Mouse (Mus musculus) heart, postnatal 36 days (tissue): ENCODE measurements around the gene Zfp207. TPM values are rescaled to one million over a fixed set of nuclear protein-coding genes. Genes with fewer than 3 reads are reported as not detected.
"Not testable (repeated sequence)": the region's sequence is repeated elsewhere in the genome, so short reads cannot be mapped to it uniquely, and the experiment has no call there.

Experiments
- DNase-seq, 2 experiments: peaks; one replicate each; pipeline ENCODE4 v3.0.0; 2021 to 2022
- intact Hi-C: fragments of 180-260 bp; cut with DNase I; formaldehyde crosslinking; loops from one replicate; pipeline ENCODE4 v1.15.1; 2025
- total RNA-seq, 2 experiments: library from RNA; stranded (reverse); gene quantifications; 2 replicates each; pipeline ENCODE4 v1.2.3; 2021

Zfp207 gene
- total RNA-seq = 10 to 100 TPM; 64.0 to 74.5 TPM

DNA sequence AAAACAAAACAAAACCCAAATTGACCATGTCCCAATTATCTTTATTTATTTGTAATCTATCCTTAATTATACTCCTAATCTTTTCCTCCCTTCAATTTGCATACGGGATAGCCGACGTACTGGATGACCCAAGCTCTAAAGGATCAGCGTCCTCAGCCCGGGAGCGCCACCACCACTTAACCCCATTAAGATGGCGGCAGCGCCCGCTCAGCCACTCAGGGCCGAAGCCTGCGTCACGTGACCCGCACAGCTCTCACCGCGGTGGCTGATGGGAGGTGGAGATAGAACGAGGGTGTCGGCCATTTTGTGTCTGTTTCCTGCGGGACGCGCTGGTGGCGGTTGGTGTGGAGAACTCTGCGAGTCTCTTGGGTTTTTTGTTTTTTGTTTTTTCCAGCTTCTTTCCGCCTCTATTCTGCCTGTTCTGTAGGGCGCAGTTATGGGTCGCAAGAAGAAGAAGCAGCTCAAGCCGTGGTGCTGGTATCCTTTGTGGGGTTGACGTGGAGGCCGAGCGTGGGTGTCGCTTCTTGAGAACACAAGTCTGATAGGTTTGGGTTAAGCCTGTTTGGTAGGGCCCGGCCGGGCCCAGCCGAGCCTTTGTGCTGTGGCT lies at the start of gene Zfp207:
Zfp207 (plus strand) TSS at position 261 of the 607 bp plus-strand sequence.
- intact Hi-C loops = loop anchor here (5.0 kb wide), 1 partner anchor 176 kb away; the partner anchor contains the start of gene Rhot1
- DNase-seq = peak; percentile 96 to 97

DNA sequence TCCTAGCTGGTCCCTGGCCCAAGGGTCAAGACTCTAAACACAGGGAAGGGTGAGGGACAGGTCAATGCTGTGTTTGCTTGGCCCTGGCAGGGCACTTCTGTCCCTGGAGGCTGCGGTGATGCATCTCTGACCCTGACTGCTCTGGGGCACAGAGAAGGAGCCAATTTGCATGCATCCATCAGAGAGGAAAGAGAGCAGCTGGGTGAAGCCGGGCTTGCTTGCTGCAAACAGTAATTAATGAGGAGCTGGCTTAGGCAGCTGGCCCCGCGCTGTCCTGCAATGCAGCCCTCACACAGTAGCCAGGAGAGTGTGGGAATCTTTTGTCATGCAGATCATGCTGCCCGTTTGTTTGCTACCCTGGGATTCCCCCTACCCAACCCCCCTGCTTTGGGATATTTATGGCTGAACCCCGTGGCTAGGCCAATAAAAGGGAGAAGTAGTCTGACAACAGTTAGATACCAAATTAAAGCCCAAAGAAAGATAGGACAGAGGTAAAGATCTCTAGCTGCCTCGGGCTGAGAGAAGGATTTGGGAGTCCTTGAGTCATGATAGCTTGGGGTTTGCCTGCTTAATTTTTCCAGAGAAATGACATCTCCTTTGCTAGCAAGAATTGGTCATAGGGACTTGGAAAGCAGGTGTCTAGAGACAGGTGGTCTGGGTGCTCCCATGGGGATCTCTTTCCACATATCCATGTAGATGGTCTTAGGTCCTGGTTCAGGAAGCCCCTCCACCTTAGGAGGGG lies 47.3 kb upstream of the Zfp207 start:
- DNase-seq = no peak
- intact Hi-C loops = no loop called here

DNA sequence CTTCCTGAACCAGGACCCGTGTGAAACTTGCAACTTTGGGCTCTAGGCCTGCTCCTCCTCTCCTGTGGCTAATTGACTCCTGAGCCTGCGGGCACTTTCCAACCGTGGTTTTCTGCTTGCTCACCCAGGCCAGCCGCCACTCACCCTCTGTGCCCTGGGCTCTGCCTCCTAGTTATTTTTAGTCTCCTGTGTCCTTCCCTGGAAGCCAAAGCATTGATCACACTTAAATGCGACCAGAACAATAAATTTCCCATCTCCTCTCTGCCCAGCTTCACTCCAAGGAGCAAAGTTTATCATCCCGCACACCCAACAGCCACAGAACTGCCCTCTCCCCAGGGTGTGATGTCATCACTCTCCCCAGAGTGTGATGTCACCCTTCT lies 46.7 kb upstream of the Zfp207 start:
- intact Hi-C loops = no loop called here
- peak; percentile 9 to 11 for DNase-seq

DNA sequence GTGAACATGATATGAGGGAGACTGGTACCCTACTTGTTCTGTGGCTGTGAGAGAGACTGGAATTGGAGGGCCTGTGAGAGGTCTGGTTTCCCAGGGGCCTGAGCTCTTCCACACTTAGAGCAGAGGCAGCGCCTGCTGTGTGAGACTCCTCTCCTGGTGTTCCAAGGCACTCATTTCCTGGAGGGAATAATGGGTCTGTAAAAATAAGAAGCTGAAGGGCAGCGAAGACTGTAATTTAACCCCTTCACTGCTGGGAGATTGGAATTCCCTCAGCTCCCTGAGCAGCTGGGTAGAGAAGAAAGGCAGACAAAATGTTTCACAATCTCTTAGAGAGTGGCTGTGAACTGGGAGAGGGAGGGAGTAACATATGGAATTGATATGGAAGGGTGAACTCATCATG lies 40.6 kb upstream of the Zfp207 start:
- intact Hi-C loops = no loop called here
- no peak for DNase-seq

DNA sequence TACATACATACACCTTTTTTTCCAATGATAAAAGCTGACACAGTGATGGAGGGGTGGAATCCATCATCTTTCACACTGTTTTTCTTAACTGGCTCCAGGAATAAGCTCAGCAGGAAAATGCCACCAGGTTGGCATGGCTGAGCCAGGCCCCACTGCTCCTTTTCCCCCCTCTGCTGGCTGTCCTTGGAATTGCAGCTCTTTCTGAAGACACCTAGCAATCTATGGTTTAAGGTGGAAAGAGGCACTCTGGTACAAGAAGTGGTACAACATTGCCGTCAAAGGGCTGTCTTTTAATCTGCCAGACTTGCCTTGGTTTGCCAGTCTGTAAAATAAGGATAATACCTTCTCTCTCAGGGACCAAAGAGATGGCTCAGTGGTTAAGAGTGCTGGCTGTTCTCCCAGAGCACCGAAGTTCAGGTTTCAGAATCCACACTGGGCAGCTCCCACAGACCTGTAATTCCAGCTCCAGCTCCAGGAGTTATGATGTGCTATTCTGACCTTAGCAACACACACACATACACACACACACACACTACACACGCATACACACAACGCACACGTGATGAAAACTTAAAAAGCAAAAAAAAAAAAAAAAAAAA lies 31.1 kb upstream of the Zfp207 start:
- intact Hi-C loops = loop anchor here (1.0 to 5.0 kb wide), 2 partner anchors 50 to 65 kb away; partner anchors contain the start of gene Rhbdl3
- peak; percentile 82 to 92 for DNase-seq

DNA sequence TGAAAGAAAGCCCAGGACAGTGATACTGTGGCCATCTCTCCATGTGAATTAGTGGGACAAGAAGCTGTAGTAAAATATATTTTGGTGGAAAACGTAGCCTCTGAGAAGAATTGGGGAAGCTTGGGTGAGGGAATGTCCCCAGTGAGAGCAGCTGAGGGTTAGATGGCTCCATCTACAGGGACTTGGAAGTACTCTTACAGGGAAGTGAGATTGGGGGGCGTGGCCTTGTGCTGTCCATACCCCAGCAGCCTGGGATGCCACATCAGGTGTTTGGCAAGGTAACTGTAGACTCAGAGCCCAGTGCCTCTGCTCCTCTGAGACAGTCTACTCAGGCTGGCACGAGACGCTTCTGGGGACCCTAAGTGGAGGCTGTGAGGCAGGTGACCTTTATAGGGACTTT lies 28.2 kb upstream of the Zfp207 start:
- intact Hi-C loops = loop anchor here (5.0 kb wide), 1 partner anchor 53 kb away; the partner anchor contains the start of gene Rhbdl3
- DNase-seq = peak; percentile 2 to 13

DNA sequence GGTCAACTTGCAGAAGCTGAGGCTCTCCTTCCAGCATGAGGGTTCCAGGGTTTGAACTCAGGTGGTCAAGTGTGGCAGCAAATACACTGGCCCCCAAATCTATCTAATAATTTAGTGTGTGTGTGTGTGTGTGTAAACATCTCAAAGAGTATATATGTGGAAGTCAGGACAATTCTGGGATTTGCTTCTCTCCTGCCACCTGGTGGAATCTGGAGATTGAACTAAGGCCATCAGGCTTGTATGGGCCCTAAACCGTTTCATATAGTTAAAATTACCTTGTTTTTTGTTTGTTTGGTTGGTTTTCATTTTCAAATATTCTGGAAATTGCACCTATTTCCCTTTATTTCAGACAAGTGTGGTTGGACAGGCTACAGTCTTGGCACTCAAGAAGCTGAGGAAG lies 14.1 kb upstream of the Zfp207 start:
- intact Hi-C loops = no loop called here
- no peak for DNase-seq

DNA sequence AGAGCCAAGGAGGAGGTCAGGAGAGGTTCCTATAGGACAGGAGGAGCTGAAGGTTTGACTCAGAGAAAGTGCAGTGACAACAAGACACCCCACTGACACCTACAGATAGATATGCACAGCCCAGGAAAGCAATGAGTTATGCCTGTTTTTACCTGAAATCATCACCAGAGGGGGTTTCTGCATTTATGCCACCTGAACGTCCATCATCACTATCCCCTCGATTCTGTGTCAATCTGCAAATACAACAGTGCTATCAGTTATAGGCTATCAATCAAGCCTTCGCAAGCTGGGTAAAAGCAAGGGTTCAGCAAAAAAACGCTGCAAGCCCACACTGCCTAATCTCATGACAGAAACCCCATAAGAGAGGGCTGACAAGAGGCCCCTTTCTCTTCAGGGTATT lies 6.4 kb upstream of the Zfp207 start:
- intact Hi-C loops = no loop called here
- DNase-seq = no peak

DNA sequence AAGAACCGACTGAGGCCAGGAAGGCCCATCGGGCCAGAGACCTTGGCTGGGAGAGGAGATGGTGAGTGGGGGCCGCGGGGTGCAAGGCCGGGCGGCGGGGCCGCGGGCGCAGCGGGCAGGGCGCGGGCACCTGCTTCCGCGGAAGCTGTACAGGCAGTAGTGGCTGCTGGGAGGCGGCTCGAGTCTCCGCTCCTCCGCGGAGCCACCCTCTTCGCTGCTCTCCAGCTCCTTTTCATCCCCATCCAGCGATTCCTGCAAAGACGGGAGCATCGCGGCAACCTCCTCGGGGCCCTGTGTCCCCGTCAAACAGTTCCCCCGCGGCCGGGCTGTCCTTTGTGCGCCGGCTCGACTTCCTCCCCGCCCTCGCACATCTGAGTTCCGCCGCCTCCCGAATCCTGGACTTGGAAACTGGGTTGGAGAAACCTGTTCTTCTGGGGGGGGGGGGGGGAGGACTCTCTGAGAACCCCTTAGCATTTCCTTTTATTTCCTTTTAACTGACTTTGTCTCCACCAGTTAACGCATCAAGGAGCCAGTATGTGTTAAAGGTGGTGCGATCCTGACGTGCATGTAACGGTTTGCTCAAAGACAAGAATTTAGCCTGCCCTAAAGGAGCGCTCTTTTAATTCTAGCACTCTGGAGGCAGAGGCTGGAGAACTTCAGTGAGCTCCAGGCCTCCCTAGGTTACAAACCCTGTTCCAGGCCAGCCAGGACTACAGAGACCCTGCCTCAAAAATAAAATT lies 5.2 kb upstream of the Zfp207 start, which contains the start of gene 5730455P16Rik:
5730455P16Rik (minus strand) TSS at position 323 of the 740 bp plus-strand sequence.
- intact Hi-C loops = no loop called here
- DNase-seq = peak; percentile 84 to 85

DNA sequence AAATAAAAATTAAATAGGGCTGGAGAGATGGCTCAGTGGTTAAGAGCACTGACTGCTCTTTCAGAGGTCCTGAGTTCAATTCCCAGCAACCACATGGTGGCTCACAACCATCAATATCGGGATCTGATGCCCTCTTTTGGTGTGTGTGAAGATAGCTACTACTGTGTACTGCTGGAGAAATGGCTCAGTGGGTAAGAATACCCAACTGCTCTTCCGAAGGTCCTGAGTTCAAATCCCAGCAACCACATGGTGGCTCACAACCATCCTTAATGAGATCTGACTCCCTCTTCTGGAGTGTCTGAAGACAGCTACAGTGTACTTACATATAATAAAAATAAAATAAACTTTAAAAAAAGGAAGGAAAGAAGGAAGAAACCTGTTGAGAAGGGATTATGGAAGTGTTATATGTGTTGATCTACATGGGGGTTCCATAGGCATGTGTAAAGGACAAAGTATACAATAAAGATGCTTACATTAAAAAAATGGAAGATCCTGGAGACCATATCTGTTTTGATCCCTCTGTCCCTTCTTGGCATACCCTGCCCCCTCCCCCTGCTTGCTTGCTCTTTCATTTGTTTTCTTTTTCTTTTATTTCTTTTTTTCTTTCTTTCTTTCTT lies 4.5 kb upstream of the Zfp207 start:
- DNase-seq, intact Hi-C loops: not testable (repeated sequence)

DNA sequence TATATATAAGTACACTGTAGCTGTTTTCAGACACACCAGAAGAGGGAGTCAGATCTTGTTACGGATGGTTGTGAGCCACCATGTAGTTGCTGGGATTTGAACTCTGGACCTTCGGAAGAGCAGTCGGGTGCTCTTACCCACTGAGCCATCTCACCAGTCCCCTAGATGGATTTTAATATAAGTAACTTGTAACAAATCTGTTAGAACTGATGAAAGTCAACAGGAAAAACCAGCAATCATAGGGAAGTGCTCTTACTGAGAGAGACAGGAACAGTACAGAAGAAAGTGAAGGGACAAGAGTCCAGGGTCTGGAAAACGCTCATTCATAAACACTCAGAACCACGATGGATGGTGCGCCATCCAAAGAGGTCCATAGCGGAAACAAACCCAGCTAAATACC lies 3.9 kb upstream of the Zfp207 start:
- DNase-seq, intact Hi-C loops: not testable (repeated sequence)

DNA sequence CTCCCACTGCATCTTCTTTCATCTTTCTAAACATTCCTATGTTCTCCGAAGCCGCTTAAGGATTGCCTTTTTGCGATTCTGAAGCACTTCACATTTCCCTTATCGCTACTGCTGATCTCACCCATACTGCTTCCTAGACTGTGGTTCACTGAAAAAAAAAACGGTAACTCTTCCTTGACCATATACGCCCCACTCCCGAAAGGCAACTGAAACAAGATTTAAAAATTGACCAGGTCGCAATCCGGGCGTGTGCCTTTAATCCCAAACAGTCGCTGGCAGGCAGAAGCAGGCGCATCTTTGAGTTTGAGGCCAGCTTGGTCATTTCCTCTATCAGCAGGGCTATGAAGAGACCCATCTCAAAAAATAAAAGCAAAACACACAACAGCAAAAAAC lies 457 bp upstream of the Zfp207 start:
- intact Hi-C loops = loop anchor here (5.0 kb wide), 1 partner anchor 175 kb away; the partner anchor contains the start of gene Rhot1
- peak; percentile 46 to 54 for DNase-seq

DNA sequence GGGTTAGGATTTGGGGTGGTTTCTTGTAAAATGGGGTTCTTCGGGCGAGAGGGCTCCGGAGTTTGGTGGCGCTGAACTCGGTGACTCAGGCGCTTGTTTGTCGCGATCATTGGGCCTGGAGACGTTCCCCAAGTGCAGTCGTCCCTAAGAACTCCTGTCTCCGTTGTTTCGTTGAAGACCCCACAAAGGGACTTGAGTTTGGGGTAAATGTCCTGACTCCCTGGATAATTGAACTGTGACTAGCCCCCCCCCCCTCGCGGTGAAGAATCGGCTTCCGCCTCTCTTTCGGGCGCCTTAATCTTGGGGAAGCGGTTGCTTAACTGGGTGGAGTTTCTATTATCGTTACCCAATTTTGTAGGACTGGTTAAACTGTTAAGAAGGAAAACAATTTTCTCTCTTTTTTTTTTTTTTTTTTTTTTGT lies 557 bp downstream of the Zfp207 start:
- DNase-seq = no peak
- intact Hi-C loops = loop anchor here (5.0 kb wide), 1 partner anchor 176 kb away; the partner anchor contains the start of gene Rhot1

DNA sequence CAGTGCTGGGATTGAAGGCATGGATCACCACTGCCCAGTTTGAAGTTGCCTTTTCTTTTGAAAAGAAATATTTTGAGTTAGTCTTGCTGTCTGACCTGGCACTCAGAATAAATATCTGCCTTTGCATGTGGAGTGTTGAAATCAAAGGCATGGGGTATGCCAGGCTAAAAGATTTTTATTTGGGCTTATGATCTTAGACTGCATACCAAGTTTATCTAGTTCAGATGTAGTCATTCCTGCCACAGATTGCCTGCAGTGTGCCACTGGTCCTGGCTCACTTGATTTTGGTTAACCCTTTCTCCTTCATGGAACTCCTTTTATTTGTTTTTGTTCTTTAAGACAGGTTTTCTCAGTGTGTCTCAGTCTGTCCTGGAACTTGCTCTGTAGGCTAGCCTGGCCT lies 1.4 kb downstream of the Zfp207 start:
- no peak for DNase-seq
- intact Hi-C loops = loop anchor here (5.0 kb wide), 1 partner anchor 177 kb away; the partner anchor contains the start of gene Rhot1

DNA sequence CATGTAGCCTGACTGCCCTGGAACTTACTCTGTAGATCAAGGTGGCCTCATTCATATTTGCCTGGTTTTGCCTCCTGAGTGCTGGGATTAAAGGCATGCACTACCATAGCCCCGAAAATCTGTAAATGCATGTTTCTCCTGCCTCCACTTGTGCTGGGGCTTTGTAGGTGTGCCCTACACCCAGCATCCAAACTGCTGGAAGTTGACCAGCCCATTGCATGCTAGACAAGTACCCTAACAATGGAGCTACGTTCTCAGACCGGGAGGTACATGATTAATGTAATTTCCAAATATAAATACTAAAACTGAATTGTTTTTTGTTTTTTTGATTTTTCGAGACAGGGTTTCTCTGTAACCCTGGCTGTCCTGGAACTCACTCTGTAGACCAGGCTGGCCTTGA lies 2.0 kb downstream of the Zfp207 start:
- DNase-seq = no peak

DNA sequence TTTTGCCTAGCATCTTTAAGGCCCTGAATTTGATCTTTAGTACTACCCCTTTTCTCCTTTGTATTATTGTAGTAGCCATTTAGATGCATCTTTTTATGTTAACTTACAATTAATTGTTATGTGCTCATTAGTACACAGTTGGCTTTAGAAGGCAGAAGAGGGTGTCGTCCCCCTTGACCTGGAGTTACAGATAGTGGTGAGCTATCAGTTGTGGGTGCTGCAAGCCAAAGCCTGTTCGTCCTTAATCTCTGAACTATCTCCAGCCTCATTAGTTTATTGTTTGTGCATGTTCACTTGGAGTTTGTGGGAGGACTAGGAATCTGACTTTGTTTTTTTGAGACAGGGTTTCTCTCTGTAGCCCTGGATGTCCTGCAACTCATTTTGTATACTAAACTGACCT lies 3.7 kb downstream of the Zfp207 start:
- intact Hi-C loops = no loop called here

More for the DNA sequence above, 2.0 kb downstream of the Zfp207 start:
- intact Hi-C loops = no loop called here

DNA sequence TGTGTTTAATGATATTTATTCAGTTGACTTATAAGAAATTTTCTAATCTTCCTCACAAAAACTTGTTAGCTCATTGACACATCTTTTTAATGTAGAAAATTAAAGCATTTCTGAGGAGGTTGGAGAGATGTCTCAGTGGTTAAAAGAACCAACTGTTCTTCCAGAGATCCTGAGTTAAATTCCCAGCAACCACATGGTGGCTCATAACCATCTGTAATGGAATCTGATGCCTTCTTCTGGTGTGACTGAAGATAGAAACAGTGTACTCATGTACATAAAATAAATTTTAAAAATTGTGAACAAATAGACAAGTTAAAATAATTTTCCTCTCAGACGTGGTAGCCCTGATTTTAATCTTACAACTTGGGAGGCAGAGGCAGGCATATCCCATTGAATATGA lies 6.8 kb downstream of the Zfp207 start:
- intact Hi-C loops = no loop called here
- no peak for DNase-seq

More for the DNA sequence above, 3.7 kb downstream of the Zfp207 start:
- DNase-seq = no peak

DNA sequence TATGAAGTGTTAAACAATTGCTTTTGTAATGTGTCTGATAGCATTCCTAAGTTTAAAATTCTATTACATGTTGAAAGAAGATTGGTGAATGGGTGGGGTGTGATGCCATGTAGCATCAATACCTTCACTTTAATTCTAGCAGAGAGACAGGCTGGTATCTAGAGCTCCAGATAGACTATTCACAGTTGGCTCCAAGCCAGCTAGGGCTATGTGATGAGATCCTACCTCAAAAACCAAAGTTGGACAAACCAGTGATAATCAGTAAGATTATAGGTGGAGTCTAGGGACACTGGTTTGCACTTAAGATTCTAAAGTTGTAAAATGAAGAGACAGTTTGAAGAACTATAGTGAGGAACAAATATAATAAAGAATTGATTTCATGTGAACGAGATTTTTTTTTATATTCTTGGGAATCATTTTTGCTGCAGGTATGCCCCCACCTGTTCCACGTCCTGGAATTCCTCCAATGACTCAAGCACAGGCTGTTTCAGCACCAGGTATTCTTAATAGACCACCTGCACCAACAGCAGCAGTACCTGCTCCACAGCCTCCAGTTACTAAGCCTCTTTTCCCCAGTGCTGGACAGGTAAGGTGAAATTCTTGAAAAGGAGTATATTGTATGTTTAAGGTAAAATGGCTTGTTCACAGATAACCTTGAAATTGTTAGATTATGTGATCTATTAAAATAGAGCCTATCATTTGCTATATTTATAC lies 8.5 kb downstream of the Zfp207 start:
- DNase-seq = no peak
- intact Hi-C loops = no loop called here

DNA sequence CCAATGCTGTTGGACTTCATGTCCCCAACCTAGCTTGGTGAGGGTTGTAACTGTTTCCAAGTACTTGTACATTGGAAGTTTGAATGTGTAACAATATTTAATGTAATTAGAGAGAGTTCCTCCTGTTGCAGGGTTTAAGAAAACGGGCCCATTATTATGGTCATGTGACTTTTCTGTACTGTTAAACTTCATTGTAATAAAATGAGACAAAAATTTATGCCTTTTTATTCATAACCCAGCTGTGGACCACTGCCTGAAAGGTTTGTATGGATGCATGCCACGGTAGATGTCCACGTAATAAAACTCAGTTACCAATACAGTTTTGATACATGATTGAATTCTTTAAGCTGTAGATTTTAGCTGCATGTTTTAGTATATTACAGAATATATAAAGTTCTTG lies 12.9 kb downstream of the Zfp207 start:
- intact Hi-C loops = no loop called here
- no peak for DNase-seq

DNA sequence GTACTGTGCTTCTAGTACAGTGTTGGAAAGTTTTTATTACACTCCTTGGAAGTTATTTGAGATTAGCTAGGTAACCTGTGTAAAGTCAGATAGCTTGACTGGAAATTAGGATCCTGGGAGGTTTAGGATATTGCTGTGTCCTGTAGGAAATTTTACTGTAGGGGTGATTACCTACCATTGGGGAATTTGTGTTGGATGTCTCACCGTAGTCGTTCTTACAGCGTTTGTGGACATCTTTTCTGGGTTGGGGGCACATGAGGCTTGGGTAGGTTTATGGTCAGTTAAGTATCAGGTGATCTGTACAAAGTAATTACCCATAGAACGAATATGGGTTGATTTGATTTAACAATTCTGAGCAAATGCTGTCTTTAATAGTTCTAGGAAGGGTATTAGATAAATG lies 13.5 kb downstream of the Zfp207 start:
- intact Hi-C loops = no loop called here
- no peak for DNase-seq
